17 mouse cellular contexts compared by ENCODE assay signal in genomic region chr10:39402487-39402886, GRCm38 (mm10). TPM values are rescaled to one million over a fixed set of nuclear protein-coding genes. Genes with fewer than 3 reads are reported as not detected.
DNase-seq lines count a peak whose midpoint lies in the region; ATAC-seq and TF ChIP-seq lines count a peak whose summit lies in the region.
"Had no signal": no experiment of that assay in that cellular context is flagged by ENCODE, and none has a peak within 500 bp of the region (broad histone marks: within the 10 kb centered on the region; RNA-seq: fewer than 3 reads in every experiment).

No protein-coding gene starts in this region.

- peaks cover 2% of the 10 kb centered on the region; the same call in 1 of the 2 replicates for H3K9me3 ChIP-seq in kidney, embryonic 16.5 days (ENCODE audit: low read length)
- H3K9me3 ChIP-seq in intestine, embryonic 15.5 days = no peaks in the 10 kb centered on the region
- H3K9me3 ChIP-seq: limb, embryonic 12.5 days; midbrain, embryonic 12.5 days had no signal

- peak; percentile 22 for DNase-seq in kidney, adult 9 months
- peak; percentile 46 to 75 for DNase-seq in spleen, adult 2 months (ENCODE audit: low read depth in 1 of 2, low spot score in 2 of 2)
- DNase-seq in spleen, postnatal 10 days (ENCODE audit: low spot score in 2 of 2) = no peak
- DNase-seq in natural killer cell, adult 2 months (ENCODE audit: low spot score in 2 of 2) = peak; percentile 74 to 81
- no peak for DNase-seq in left cerebral cortex, adult 18-20 months (ENCODE audit: low spot score in 2 of 2)
- DNase-seq: cerebellum, adult 18-20 months; forebrain, postnatal 0 days; gastrocnemius, postnatal 14 days; lung, adult 2 months; right cerebral cortex, postnatal 4 days had no signal

- WGBS in kidney, embryonic 16.5 days = 59% methylated on average over 6 of the region's 6 CpGs
- 13% methylated on average over 6 of the region's 6 CpGs for WGBS in spleen, adult 2 months
- WGBS in intestine, embryonic 15.5 days = 85% methylated on average over 6 of the region's 6 CpGs

- H3K27ac ChIP-seq in kidney, embryonic 16.5 days (ENCODE audit: low read length) = no peak overlapping the region
- peak overlapping the region; percentile 76 for H3K27ac ChIP-seq in spleen, adult 2 months (ENCODE audit: insufficient read depth, low read length)
- H3K27ac ChIP-seq in brown adipose tissue, adult 24 weeks (replicated peaks; ENCODE audit: low read depth, low read length) = 0 out of 2 replicates have a peak overlapping the region, but pooled peaks have one; percentile 38
- H3K27ac ChIP-seq in intestine, embryonic 15.5 days = no peak overlapping the region
- H3K27ac ChIP-seq: hindbrain, embryonic 14.5 days; limb, embryonic 12.5 days; midbrain, embryonic 12.5 days had no signal

- peaks cover 10% of the 10 kb centered on the region for H3K36me3 ChIP-seq in kidney, embryonic 16.5 days (ENCODE audit: insufficient read depth, low read length)
- H3K36me3 ChIP-seq in spleen, adult 2 months (ENCODE audit: control insufficient read depth, insufficient read depth, low read length) = peaks cover 1% of the 10 kb centered on the region
- no peaks in the 10 kb centered on the region; the same call in 1 of the 2 replicates for H3K36me3 ChIP-seq in intestine, embryonic 15.5 days

- H3K9ac ChIP-seq in kidney, embryonic 16.5 days (replicated peaks; ENCODE audit: low read length) = no peak overlapping the region
- H3K9ac ChIP-seq in intestine, embryonic 15.5 days = no peak overlapping the region
- H3K9ac ChIP-seq: forebrain, postnatal 0 days; hindbrain, embryonic 14.5 days; limb, embryonic 12.5 days; midbrain, embryonic 12.5 days had no signal

- no peak for TF ChIP-seq POLR2A in spleen, adult 2 months (IDR thresholded peaks at IDR 0.05; ENCODE audit: low read depth, low read length)

- no peaks in the 10 kb centered on the region for H3K27me3 ChIP-seq in kidney, embryonic 16.5 days (ENCODE audit: insufficient read depth, low read length)
- no peaks in the 10 kb centered on the region for H3K27me3 ChIP-seq in spleen, adult 2 months (ENCODE audit: control insufficient read depth, insufficient read depth, low read length)
- H3K27me3 ChIP-seq in intestine, embryonic 15.5 days (replicated peaks) = no peaks in the 10 kb centered on the region
- H3K27me3 ChIP-seq: limb, embryonic 12.5 days; midbrain, embryonic 12.5 days had no signal

- no peak for TF ChIP-seq CTCF in spleen, adult 2 months (IDR thresholded peaks at IDR 0.05; ENCODE audit: extremely low read depth, insufficient read depth, insufficient read length, insufficient replicate concordance)

- H3K4me1 ChIP-seq in kidney, embryonic 16.5 days (ENCODE audit: insufficient read depth, low read length) = peaks cover 23% of the 10 kb centered on the region
- peaks cover 10% of the 10 kb centered on the region for H3K4me1 ChIP-seq in spleen, adult 2 months (ENCODE audit: control insufficient read depth, insufficient read depth, insufficient read length)
- H3K4me1 ChIP-seq in brown adipose tissue, adult 24 weeks (ENCODE audit: control insufficient read depth, insufficient read depth, insufficient read length, low read length) = peaks cover 5% of the 10 kb centered on the region; the same call in 1 of the 2 replicates
- H3K4me1 ChIP-seq in intestine, embryonic 15.5 days (replicated peaks) = peaks cover 8% of the 10 kb centered on the region; the same call in 1 of the 2 replicates

- no peak overlapping the region for H3K4me3 ChIP-seq in kidney, embryonic 16.5 days (ENCODE audit: low read length)
- H3K4me3 ChIP-seq in spleen, adult 2 months (ENCODE audit: extremely low read depth, insufficient read depth, insufficient read length) = no peak overlapping the region
- no peak overlapping the region for H3K4me3 ChIP-seq in brown adipose tissue, adult 24 weeks (ENCODE audit: insufficient read depth, low read depth, low read length)
- H3K4me3 ChIP-seq in intestine, embryonic 15.5 days (replicated peaks) = no peak overlapping the region
- H3K4me3 ChIP-seq: erythroblast, embryonic 14.5 days; limb, embryonic 12.5 days; midbrain, embryonic 12.5 days had no signal

- ATAC-seq in kidney, embryonic 16.5 days (ENCODE audit: low FRiP score, low TSS enrichment) = no peak
- no peak for ATAC-seq in intestine, embryonic 15.5 days
- ATAC-seq: forebrain, postnatal 0 days had no signal

- no peak overlapping the region for H3K4me2 ChIP-seq in kidney, embryonic 16.5 days (replicated peaks; ENCODE audit: low read depth, low read length)
- no peak overlapping the region for H3K4me2 ChIP-seq in intestine, embryonic 15.5 days (replicated peaks)
- H3K4me2 ChIP-seq: hindbrain, embryonic 14.5 days; limb, embryonic 12.5 days; midbrain, embryonic 12.5 days had no signal

RNA-seq across cellular contexts. Expression of gene Fyn, which starts 33.8 kb away (rescaled TPM):
- polyA plus RNA-seq in kidney, embryonic 16.5 days (2015; fragmentation: Nextera tagmentation; extraction: Ambion mirVana) = 22.4 and 26.1 TPM in 2 replicates
- 36.9 and 38.0 TPM in 2 replicates for polyA plus RNA-seq in spleen, adult 2 months (2012; rRNA removed)
- 7.1 and 7.6 TPM in 2 replicates for polyA plus RNA-seq in brown adipose tissue, adult 24 weeks (2012; ENCODE audit: insufficient read depth, insufficient read length, missing spikeins)
- total RNA-seq in left cerebral cortex, adult 18-20 months (2021) = 100 to 1,000 TPM; 107 TPM
- 21.3 and 23.4 TPM in 2 replicates for polyA plus RNA-seq in intestine, embryonic 15.5 days (2015; fragmentation: Nextera tagmentation; extraction: Ambion mirVana)

Comparison
In these comparisons a context has a peak if more than half of its experiments do, and no peak if none do; other contexts are left out.
1. DNase-seq: peak in kidney, adult 9 months (single experiment), spleen, adult 2 months (2 of 2) and natural killer cell, adult 2 months (2 of 2); none in spleen, postnatal 10 days (0 of 2) and left cerebral cortex, adult 18-20 months (0 of 2).
2. H3K27ac ChIP-seq: peak in spleen, adult 2 months (single experiment) and brown adipose tissue, adult 24 weeks (single experiment); none in kidney, embryonic 16.5 days (single experiment) and intestine, embryonic 15.5 days (single experiment).